In the genomic region with DNA sequence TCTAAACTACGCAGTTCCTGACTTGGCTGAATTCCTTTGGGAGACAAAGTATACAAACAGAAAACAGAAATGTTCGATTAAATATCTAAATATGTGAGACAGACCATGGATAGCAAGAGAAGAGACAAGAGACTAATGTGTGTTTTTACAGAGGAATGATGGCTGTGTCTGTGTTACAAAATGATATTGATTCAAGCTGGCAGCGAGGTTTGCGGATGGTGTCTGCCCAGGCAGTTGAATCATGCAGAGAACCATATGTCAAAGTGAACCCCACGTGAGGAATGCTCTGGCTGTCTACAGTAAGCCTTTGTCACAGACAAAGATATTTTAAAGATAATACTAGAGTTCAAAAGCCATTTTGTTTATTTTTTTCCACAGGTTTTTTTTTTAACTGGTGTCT, we compare ENCODE assay signal across 14 mouse cellular contexts.
A peak's percentile ranks its signal among the peaks of the same experiment; 100 is the strongest.
DNase-seq lines count a peak whose midpoint lies in the region; ATAC-seq lines count a peak whose summit lies in the region.
"Had no signal": no experiment of that assay in that cellular context is flagged by ENCODE, and none has a peak within 500 bp of the region (broad histone marks: within the 10 kb centered on the region; RNA-seq: fewer than 3 reads in every experiment).

No protein-coding gene starts in this region.

- H3K27me3 ChIP-seq in hindbrain, embryonic 15.5 days: no peaks in the 10 kb centered on the region
- H3K27me3 ChIP-seq in hindbrain, embryonic 14.5 days (ENCODE audit: control insufficient read depth, insufficient read depth, low read length): no peaks in the 10 kb centered on the region
- H3K27me3 ChIP-seq: liver, embryonic 15.5 days; megakaryocyte, embryonic 14.5 days; stomach, embryonic 15.5 days had no signal

- intact Hi-C loops in left cerebral cortex, postnatal 4 days (cut with DNase I): no loop called here

- H3K9ac ChIP-seq in hindbrain, embryonic 15.5 days: no peak overlapping the region
- H3K9ac ChIP-seq in hindbrain, embryonic 14.5 days: no peak overlapping the region
- H3K9ac ChIP-seq: liver, embryonic 15.5 days; stomach, embryonic 15.5 days had no signal

- WGBS in hindbrain, embryonic 15.5 days: 46% methylated on average over 5 of the region's 5 CpGs
- WGBS in hindbrain, embryonic 14.5 days: 52% methylated on average over 5 of the region's 5 CpGs

- DNase-seq in hindbrain, embryonic 14.5 days (ENCODE audit: low spot score): no peak
- DNase-seq in embryo, embryonic 11.5 days (ENCODE audit: low read depth, low spot score): peak; percentile 14
- peak; percentile 67 for DNase-seq in left cerebral cortex, postnatal 4 days
- no peak for DNase-seq in testis, postnatal 10 days (ENCODE audit: low spot score)
- DNase-seq in adrenal gland, adult (ENCODE audit: inconsistent age in 2 of 2, low spot score in 1 of 2): no peak
- no peak for DNase-seq in spleen, postnatal 10 days (ENCODE audit: low spot score in 2 of 2)

- H3K4me1 ChIP-seq in hindbrain, embryonic 15.5 days (replicated peaks): no peaks in the 10 kb centered on the region
- H3K4me1 ChIP-seq in hindbrain, embryonic 14.5 days (replicated peaks; ENCODE audit: control insufficient read depth, insufficient read depth, low read length): no peaks in the 10 kb centered on the region
- H3K4me1 ChIP-seq: liver, embryonic 15.5 days; megakaryocyte, embryonic 14.5 days; stomach, embryonic 15.5 days had no signal

- no peak overlapping the region for H3K27ac ChIP-seq in hindbrain, embryonic 15.5 days (replicated peaks)
- no peak overlapping the region; the same call in 1 of the 2 replicates for H3K27ac ChIP-seq in hindbrain, embryonic 14.5 days
- H3K27ac ChIP-seq: liver, embryonic 15.5 days; stomach, embryonic 15.5 days had no signal

- H3K4me3 ChIP-seq in hindbrain, embryonic 15.5 days: no peak overlapping the region
- H3K4me3 ChIP-seq in hindbrain, embryonic 14.5 days (replicated peaks; ENCODE audit: low read length): no peak overlapping the region
- H3K4me3 ChIP-seq: erythroblast, embryonic 14.5 days; liver, embryonic 15.5 days; megakaryocyte, embryonic 14.5 days; stomach, embryonic 15.5 days had no signal

- no peaks in the 10 kb centered on the region for H3K9me3 ChIP-seq in hindbrain, embryonic 15.5 days
- H3K9me3 ChIP-seq in hindbrain, embryonic 14.5 days (ENCODE audit: control insufficient read depth, low read length): no peaks in the 10 kb centered on the region
- H3K9me3 ChIP-seq: liver, embryonic 15.5 days; megakaryocyte, embryonic 14.5 days; stomach, embryonic 15.5 days had no signal

- H3K4me2 ChIP-seq in hindbrain, embryonic 15.5 days: no peak overlapping the region
- H3K4me2 ChIP-seq in hindbrain, embryonic 14.5 days (replicated peaks): no peak overlapping the region
- H3K4me2 ChIP-seq: heart, embryonic 11.5 days; liver, embryonic 15.5 days; stomach, embryonic 15.5 days had no signal

- H3K36me3 ChIP-seq in hindbrain, embryonic 15.5 days: no peaks in the 10 kb centered on the region
- H3K36me3 ChIP-seq in hindbrain, embryonic 14.5 days (replicated peaks; ENCODE audit: control insufficient read depth, insufficient read depth): no peaks in the 10 kb centered on the region
- H3K36me3 ChIP-seq: liver, embryonic 15.5 days; stomach, embryonic 15.5 days had no signal

- ATAC-seq in hindbrain, embryonic 15.5 days (ENCODE audit: low FRiP score, low read depth): peak; percentile 68; the same call in 1 of the 2 replicates
- ATAC-seq in hindbrain, embryonic 14.5 days (ENCODE audit: low FRiP score): no peak; the same call in 1 of the 2 replicates
- ATAC-seq in cerebellum, adult (ENCODE audit: insufficient number of reproducible peaks, low FRiP score, low TSS enrichment): peak; percentile 94
- ATAC-seq: intestine, embryonic 16.5 days had no signal

Comparison
In these comparisons a context has a peak if more than half of its experiments do, and no peak if none do; other contexts are left out.
1. DNase-seq: peak in embryo, embryonic 11.5 days (single experiment) and left cerebral cortex, postnatal 4 days (single experiment); none in hindbrain, embryonic 14.5 days (single experiment), testis, postnatal 10 days (single experiment), adrenal gland, adult (0 of 2) and spleen, postnatal 10 days (0 of 2).